Mouse (Mus musculus) heart, adult 18-20 months (tissue): ENCODE measurements around the gene Ngf. TPM values are rescaled to one million over a fixed set of nuclear protein-coding genes. Genes with fewer than 3 reads are reported as not detected.

ENCODE experiments used
- DNase-seq, 2 experiments: peaks; one replicate each; pipeline ENCODE4 v3.0.0; 2021 to 2022; ENCODE audit warnings: mixed read lengths in 1 of 2
- total RNA-seq, 2 experiments: library from RNA; stranded (reverse); gene quantifications; 2 replicates each; pipeline ENCODE4 v1.2.3; 2021

Gene Ngf
- total RNA-seq, 2 experiments from 2014 or later: 3.4 to 3.9 TPM

DNA sequence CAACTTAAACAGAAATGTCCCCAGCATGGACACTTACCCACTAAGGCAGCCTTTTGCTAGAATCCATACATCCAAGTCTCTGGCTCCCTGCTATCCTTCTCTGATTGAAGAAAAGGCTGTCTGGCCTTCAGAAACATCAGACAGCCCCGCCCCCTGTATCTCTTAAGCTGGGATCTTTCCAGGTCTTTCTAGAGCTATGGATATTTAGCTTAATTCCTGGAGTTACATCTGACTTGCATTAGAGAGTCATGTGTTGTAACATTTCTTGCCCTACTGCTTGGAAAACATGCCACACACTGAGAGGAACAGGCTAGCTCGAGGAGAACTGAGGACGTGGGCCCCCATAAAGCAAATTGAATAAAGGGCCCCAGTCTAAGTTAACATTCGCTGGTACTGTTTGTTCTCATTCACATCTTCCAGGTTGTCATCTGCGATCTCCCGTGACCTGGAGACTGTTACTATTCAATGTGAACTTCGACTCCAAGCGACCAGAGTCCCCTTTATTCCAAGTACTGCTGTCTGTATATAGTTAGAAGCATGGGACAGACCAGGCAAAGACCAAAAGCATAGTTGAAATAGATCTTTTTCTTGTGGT is 38.0 kb downstream of the Ngf start:
- DNase-seq: no peak

DNA sequence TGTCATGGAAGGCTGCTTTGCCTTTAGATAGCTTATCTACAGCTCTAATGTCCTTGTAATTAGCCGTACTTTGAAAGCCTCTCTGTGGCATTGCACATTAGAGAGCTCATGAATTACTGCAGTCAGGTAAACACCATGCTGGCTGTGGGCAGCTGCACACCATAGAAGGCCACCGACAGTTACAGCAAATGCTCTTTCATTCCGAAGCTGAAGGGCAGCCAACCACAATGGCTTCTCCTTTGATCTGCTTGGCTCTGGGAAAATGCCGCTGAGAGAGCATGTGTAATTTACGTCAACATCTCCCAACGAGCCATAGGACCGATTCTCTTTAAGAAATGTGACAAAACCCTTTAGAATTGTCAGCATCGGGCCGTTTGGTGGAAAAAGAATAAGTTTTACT is 38.7 kb downstream of the Ngf start:
- no peak for DNase-seq

DNA sequence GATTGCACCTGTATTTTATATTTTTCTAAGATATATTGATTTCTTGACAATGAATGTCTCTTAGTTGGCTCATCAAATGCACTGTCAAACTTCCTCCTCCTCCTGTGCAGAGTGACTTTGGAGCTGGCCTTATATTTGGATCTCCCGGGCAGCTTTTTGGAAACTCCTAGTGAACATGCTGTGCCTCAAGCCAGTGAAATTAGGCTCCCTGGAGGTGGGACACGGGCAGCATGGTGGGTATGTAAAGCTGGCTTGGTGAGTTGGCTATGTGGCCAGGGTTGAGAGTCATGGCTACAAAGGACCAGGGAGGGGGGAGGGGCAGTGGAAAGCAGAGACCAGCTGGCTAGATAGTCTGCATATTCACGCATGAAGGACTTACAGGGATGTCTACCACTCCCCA is 39.9 kb downstream of the Ngf start:
- no peak for DNase-seq

DNA sequence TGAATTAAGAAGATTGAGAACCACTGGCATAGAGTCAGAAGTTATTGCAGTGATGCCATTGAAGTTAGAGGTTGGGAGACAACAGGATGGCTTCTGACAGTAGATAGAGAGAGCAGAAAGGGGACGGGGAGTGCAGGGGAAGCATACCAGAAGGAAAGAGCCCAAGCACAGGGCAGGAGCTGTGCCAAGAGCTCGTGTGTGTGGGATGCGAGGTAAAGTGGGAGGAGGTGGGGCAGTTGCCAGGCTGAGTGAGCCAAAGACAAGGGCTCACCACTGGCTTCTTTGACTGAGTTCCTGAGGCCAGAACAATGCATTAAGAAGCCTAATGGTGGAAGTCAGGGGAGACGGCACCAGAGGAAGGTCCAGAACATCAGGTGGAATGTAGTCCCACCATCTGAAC is 47.2 kb downstream of the Ngf start:
- DNase-seq: no peak

DNA sequence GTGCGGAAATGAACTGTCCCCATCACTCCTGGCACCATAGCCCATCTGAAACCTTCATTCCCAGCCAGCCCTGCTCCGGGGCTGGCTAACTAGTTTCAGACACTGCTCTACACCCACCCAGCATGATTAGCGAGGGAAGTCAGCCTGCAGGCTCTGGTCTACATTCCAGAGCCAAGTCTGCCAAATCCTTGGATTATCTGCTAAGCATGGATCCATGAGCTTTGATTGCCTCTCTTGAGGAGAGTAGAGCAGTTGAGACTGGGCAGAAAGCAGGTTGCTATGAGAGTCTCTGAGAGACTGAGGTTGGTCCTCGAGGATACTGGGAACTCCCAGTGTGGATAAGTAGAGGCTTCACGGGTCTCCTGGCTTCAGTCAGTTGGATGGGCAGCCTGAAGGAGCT is 51.3 kb downstream of the Ngf start:
- DNase-seq: no peak

DNA sequence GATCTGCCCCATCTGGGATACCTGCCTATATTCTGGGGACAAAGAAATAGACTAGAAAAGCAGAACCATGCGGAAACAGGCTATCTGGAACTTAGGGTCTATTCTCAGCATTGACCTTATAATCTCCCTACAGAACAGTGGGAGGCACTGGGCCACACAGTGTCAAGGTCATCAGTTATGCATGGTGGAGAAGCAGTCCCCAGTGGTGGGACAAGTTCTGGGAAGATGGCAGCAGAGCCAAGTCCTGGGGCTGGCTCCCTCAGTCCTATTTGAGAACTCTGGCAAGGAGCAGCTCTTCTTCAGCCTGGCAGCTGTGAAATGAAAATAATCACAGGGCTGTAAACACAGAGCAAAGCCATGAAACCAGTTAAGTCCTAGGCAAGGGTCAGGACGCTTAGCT is 54.0 kb downstream of the Ngf start:
- no peak for DNase-seq

DNA sequence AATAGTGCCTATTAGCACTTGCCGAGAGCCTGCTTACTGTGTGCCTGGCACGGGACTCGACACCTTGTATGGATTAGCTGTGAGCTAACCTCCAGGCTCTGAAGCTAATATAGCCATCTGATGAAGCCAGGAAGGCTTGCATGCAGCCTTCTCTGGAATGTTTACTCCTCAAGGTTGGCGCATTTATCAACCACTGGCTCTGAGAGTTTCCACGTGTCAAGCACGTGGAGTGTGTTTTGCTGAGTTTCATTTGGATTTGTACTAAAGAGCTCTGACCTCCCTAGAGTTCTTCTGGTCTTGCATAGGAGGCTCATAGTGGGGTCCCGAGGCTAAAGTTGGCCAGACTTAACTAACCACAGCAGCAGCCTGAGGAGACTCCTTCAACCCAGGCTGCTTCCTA is 55.2 kb downstream of the Ngf start:
- no peak for DNase-seq

DNA sequence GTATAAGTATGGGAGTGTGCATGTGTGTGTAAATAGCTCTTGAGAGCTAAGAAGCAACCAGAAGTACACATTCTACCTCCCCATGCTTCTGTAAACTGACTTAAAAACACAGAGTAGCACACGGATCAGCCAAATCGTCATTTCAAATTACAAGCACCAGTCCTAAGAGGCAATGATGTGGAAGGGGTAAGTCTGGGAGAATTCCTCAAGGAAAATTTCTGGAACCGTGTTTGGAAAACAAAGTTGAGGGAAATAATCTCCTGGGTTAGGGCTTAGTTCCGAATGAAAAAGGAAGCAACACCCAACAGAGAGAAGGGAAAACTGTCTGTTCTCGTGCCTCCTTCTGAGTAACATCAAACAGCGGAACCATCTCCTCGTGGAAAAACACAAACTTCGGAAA is 56.1 kb downstream of the Ngf start:
- DNase-seq: peak in 1 of 2 experiments; percentile 56

DNA sequence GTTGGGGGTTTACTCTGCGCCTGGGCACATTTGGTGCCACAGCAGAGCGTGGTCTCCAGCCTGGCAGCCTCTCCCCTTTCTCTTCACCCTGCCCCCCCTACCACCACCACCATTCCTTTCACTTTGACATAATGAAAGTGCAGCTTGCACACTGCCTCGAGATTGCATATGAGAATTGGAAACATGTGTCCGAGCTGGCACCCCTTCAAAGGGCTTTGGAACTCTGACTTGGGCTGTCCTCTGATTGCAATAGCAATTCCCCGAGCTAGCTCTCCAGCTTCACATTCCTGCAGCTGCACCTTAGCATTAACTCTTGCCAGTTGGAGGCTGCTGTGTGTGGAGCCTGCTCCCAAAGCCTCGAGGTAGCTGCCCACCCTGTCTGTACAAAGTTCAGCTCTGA is 56.8 kb downstream of the Ngf start:
- peak; percentile 81 to 83 for DNase-seq

DNA sequence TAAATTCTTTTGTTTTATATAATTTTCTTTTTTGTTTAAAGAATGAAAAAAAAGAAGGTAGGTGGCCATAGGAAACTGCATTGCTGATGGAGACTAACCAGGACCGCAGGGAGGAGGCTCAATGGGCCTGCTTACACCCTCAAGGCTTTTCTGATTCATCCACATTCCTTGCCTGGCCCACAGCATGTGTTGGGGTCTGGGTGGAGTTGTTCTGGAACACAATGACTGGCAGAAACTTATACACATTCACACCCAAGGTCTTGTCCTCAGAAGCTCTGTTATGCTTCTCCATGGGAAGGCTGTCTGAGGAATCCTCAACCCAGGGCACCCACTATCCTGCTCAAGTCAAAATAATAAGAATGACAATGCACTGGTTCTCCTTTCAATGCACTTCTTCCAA is 65.0 kb downstream of the Ngf start:
- DNase-seq: no peak

DNA sequence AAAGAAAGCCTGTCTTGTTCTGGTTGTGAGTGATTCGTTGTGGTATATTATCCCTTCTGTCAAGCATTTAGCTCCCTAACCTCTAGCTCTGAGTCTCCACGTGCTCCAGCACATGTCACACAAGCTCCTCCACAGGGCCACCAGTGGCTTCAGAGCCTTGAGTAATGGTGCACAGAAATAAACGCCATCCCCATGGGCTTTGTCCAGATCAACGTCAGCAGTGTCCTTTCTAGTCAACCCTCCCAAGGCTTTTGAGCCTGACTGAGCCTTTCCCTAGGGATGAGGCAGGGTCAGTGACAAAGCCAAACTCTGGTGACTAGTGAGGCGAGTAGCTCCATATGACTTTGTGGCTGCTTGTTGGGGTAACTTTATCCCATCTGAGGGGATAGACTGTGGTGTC is 73.9 kb downstream of the Ngf start:
- DNase-seq: peak; percentile 31 to 70

DNA sequence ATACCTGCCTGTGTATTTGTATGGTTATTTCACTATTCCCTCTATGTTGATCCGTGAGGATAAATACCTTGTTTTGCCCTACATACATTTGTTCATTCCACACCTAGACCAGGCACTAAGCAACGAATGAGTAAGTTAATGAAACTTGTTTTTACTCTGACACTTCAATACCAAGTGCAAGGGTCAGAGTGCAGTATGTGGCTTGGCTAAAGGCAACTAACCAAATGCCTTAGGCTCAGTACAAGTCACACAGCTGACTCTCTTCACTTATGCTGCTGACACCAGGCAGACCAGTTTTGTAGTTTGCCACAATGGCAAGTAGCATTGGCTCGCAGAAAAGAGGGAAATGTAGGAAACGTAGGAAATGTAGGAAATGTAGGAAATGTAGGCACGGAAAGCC is 77.8 kb downstream of the Ngf start:
- DNase-seq: no peak

DNA sequence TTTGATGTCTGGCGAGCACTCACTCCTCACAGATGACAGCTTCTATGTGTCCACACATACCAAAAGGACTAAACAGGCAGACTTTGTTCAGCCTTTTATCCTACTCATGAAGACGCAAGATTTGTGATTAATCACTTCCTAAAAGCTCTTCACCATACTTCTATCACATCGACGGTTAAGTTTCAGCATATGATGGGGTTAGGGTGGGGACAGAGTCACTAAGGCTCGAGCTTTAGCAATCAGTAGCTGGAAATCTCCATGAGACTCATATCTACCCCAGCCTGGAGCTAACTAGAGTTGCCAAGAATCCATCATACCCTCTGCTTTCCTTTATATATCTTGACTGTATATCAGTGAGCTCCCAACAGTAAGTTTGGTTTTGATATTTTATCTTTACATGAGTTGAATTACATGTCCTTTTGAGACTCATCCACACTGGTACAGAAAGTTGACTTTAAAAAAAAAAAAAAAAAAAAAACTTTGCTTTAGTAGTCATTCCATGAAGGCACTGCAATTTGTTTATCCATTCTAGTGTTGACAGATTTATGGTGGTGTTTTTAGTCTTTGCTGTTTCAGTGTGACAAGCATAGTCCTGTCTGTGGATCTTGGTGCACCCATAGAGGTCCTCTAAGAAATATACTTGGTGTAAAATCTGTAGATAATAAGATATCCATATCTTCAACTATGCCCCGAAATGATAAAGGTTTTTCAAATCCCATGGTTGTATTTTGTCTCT is 84.4 kb downstream of the Ngf start:
- DNase-seq: no peak

DNA sequence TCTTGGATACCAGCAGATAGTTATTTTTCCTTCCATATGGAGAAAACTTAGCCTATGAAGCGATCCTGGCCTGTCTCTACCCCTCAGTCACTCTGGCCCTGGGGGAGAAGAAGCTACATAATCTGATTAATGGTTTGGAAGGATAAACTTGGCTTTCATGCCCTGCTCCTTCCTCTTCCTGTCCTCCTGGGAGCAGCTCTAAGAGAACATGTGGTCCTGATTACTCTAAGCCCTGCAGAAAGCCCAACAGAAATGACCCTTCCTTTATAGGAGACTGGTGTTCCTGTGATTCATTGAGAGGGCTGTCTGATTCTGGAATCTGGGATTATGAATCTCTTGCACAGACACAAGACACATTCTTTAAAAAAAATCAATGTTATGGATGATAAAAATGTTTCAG is 86.4 kb downstream of the Ngf start:
- DNase-seq: peak; percentile 7 to 41

DNA sequence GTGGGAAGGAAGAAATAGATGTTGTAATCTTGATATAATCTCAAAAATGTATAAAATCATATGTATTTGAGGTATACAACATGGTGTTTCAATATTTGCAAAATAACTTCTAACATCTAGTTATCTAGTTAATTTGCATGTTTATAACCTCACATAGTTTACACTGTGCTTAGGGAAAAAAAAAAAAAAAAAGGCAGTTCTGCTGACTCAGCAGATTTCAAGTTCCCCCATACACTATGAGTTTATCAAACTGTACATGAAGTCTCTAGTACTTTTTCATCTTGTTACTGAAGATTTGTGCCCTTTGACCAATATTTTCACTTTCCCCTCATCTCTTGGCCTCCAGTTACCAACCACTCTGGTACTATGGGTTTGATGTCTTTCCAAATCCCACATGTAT is 86.9 kb downstream of the Ngf start:
- no peak for DNase-seq
